Mouse (Mus musculus) layer of hippocampus, adult 9-10 months (tissue): ENCODE measurements around the gene Sbf1.

Source experiments
- DNase-seq: peaks from one replicate; pipeline ENCODE4 v3.0.0; 2022; ENCODE audit warnings: low spot score

The Sbf1 gene

DNA sequence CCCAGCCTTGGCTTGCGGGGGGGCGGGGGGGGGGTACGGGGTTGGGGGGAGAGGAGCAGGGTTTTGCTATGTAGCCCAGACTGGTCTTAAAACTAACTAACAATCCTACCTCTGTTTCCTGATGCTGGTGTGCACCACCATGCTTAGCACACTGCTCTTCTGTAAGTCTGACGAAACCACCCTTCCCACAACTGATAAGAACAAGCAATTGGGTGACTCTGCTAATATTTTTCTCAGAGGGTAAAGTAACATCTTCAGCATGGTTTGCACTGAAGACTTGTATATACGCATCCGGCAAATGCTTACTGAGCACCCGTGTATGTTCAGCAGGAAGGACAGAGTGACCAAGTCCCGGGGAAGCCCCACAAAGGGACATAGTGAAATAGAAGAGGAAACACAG, 6.2 kb upstream of the Sbf1 start:
- DNase-seq: no peak

DNA sequence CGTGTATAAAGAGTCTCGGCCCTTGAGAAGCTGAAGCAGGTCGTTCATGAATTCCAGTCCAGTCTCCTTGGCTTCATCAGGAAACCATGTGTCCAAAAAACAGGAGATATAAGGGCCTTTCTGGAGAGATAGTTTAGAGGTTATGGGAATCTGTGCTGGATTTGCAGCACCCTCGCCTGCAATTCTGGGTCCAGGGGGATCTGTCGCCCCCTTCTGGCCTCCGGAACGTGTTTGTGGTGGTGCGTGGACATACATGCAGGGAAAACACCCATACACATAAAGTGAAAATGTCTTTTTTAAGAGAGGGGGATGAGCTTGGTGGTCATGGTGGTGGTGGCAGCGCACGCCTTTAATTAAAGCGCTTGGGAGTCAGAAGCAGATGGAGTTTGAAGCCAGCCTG, 1.0 kb upstream of the Sbf1 start:
- DNase-seq: no peak

DNA sequence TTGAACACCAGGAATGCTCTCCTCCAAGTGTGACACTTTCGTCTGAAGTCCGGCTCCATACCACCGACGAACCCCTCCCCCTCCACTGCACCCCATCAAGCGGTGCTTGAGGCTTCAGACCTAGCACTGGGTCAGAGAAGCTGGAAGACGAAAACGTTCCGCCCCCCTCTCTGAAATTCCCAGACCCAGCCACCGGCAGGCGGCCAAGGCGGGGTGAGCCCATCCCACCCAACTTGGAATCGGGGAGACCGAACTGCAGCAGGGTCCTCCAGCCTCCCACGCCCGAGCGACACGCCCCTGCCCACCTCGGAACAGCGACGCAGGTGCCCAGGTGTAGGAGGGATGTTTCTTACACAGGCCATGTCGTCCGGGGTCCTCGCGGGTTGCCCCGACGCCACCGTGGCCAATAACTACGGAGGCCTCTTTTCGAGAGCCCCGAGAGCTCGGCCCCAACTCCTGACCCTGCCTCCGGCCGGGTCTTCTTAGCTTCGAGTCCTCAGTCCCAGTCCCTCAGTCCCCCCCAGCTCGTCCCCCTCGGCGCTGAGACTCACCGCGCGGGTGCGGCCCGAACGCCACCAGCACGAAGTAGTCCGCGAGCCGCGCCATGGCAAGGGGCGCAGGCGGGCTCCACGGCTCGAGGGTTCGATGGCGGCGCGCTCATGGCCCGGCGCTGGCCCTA, 461 bp downstream of the Sbf1 start:
- no peak for DNase-seq

DNA sequence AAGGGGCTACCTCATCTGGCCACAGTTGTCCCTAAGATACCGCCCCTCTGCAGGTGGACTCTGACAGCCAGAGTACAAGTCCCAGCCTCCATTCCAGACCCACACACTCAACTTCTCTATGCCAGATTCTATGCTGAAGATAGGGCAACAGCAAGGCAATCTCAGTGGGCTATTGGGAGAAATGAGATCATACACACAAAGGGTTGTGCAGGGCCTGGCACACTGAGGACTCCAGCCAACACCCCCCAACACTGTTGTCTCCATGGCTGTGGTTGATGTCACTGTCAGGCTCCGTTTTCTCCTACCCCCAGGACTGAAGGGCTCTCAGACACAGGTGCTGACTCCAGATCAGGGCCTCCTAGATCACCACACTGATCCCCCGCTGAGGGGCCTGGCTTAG, 1.0 kb downstream of the Sbf1 start:
- DNase-seq: no peak

DNA sequence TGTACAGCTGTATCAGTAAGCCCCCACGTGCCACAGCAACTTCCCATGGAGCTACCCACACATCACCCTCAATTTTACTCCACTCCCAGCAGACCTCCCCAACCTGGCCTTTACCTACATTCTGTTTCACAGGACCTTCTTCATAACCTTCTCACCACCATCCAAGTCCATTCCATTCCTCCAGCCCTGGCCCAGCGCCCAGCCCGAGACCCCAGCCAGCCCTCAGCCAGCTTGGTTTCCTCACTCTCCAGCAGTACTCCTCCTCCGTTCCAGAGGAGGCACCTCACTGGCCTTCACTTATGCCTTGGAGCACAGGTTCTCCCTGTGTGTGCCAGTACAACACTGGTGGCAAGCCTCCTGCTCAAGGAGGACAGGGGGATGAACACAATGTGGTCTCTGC, 1.8 kb downstream of the Sbf1 start:
- no peak for DNase-seq

DNA sequence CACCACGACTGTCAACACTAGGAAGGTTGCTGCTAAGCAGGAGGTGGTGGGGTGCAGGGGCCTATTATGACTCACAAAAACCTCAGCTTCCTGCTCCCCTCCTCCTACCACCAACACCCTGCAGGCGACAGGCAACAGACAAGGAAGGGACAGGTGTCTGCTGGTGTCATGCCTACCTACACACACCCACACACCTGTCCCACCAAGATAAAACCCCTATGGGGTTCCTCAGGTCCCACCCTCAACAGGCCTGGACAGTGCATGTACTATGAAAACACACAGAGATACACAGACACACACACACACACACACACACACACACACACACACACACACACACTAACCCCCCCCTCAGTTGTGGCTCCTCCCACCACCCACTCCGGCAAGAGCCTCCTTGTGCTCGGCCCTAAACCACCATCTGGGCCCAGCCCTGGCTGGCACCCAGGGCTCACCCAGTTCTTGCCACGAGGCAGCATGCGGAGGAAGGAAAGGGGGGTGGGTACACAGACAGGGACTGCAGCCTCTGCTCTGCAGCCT, 5.1 kb downstream of the Sbf1 start:
- no peak for DNase-seq

DNA sequence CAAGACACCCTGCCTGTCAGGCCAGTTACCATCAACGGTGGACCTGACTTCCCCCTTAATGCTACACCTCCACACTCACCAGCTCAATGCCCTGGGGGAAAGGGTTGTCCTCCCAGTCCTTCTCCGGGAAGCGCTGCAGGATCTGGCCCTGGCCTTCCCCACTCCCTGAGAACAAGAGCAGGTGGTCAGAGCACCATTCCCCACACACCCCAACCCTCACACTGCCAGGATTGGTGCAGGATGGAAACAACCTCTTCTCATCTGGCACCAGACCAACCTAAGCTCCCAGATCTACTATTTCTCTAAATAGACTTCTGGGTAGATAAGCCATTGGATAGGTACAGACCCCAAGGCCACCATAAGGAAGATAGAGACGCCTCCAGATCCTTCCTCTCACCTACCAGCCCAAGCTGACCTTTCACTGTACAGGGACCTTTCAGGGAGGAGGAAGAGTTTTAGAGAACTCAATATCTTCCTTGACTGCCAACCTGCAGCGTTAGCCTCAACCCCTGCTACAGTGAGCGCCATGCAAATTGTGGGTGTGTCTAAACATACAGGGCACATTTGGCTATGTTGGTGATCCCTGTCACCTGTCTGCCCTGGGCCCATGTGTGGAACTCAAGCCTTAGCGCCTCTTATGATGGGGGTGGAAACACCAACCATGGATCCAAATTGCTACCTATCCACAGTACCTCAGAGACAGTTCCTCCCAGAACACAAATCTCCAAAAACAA, 6.5 kb downstream of the Sbf1 start:
- DNase-seq: no peak

DNA sequence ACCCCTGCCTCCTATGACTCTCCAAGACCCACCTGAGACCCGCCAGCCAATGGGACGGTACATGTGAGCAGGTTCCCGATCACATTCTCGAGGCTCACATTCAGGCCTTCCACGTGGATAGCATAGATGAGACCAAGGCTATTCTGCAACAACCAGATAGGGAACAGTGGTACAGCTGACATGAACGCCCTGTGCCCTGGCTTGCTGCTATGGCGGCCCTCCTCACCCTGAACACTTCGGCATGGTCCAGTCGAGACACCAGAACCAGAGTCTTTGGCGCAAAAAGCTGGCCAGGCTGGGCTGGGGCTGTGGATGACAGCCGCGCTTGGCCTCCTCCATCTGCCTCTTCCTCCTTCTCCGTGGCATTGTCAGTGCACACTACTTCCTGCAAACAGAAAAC, 7.7 kb downstream of the Sbf1 start:
- DNase-seq: no peak

DNA sequence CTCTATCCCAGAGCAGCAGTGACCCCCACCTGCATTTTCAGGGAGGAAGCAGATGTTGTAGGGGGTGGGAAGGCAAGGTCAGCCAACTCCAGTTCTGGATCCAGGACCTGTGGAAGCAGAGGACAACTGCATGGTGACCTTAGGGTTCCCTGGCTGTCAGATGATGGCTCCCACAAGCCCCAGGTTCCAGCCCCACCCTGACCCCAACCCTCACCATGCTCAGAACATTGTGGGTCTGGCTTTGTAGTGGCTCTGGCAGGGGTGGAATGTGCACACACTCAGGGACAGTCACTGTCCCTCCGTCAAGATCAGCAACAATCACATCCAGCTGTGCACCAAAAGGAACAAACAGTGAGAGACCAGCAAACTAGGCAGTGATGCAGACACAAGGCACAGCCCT, 9.1 kb downstream of the Sbf1 start:
- DNase-seq: no peak

DNA sequence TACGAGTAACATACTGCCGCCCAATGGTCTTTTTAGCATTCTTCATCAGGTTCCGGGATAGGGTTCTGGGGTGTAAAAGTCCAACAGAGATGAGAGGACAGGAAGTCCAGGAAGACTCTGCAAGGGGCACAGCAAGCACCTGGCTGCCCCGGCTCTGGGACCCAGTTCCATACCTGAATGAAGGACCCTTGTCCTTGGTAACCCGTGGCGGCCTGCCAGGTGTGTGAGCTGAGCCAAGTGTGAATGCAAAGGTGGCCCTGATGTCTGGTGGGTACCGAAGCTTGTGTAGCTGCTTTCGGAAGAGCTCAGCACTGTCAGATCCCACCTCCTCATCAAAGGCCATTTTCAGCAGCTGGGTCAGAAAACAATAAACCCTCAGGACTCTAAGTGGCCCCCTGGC, 14.5 kb downstream of the Sbf1 start:
- DNase-seq: no peak

DNA sequence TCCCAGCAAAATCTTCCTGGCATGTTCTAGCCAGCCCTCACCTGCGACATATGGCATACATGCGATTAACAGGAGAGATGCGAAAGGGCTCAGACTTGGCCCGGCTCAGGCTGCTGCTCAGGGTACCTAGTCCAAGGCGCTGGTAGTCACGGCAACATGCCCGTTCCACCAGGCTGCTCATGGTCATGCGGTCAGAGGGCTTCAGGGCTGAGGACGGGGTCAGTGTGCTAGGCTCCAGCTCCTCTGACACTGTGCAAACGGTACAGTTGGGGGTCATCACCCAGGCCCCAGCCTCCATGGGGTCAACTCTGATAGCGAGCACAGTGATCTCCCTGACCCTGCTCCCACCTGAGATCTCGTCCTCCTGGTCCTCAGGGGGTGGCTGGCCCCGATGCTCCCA, 14.9 kb downstream of the Sbf1 start:
- no peak for DNase-seq

DNA sequence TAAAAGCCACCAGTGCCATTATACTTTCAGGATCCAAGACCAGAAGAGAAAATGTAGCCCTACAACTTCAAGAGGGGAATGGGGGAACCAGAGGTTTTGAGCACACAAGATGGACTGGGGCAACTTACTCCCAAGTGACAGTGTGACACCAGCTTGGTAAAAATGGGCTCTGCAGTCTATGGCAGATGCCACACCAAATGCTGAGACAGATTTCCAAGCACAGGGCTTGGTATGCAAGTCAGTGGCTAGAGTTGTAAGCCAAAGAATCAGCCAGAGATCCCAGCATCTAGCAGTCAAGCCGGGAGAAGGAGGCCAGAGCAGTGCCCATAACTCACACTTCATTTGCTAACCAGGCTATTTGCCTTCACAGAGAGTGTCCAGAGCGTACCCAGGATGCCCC, 17.4 kb downstream of the Sbf1 start:
- no peak for DNase-seq

DNA sequence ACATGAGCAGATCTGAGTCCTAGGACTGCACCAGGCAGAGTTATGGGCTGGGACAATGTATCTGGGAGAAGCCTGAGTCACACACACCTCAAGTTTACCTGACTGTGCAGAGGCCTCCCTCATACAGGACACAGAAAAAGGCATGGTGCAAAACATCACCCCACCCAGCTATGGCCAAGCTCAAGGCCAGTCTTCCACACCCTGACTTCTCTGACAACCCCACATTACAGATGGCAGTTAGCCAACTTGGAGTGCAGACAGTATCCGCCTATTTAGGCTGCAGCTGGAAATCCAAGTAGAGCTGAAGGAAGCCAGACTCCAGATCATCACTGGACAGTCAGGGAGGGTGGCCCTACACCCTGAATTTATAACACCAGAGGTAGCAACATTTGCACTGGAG, 18.6 kb downstream of the Sbf1 start:
- no peak for DNase-seq

DNA sequence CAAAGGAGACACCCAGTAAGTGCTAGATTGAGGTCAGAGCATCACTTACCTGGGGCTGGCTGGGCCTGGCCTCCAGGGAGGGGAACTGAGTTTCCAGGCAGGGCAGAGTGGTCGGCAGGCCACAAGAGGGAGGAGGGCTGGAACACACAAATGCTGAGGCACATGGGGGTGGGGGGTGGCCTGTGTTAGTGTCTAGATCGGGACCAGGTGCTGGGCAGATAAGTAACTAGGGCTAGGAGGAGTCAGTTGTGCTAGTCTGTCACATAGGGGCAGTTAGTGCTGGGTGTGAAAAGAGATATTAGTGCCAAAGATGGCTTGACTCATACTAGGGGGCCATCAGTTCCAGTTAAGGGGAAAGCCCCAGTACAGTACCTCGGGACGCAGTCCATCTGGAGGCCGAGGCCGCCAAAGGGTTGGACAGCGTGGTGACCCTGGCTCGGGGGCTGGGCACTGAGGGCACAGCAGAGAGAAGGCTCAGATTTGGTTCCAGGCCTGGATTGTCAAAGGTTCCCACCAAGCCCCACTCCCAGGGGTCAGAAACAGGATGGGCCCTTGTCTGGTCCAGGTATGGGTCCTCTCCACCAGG, 19.4 kb downstream of the Sbf1 start:
- no peak for DNase-seq

DNA sequence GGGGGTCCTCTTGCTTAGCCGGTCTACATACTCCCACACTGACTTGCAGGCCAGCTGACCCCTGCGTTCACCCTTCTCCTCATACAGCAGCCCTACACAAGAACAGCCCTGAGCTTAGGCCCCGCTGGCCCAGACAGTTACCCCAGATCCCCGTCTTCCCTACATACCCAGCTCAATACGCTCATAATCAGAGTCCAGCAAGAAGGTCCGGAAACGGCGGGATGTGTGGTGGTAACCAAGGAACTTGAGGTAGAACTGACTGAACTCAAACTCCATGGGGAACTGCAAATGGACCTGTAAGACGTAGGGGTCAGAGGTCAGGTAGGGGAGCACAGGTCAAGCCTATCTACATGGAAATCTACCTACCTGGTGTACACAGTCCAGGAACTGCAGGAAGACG, 21.3 kb downstream of the Sbf1 start:
- DNase-seq: no peak

DNA sequence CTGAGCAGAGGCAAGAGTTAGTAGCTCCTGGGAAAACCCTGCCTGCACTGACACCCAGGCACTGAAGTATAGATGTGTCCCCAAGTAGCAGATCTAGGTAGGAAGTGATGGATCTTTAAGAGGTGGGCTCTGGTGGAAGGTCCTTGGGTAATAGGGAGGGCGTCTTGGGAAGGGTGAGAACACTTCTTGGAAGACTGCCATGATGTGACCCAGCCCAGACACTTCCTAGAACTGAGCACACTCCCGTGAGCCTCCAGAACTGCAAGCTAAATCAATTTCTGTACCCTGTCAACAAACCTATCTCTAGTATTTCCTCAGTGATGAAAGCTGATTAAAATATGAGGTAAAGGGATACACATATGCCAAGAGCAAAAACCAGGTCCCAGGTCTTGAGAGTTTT, 22.3 kb downstream of the Sbf1 start:
- DNase-seq: no peak

DNA sequence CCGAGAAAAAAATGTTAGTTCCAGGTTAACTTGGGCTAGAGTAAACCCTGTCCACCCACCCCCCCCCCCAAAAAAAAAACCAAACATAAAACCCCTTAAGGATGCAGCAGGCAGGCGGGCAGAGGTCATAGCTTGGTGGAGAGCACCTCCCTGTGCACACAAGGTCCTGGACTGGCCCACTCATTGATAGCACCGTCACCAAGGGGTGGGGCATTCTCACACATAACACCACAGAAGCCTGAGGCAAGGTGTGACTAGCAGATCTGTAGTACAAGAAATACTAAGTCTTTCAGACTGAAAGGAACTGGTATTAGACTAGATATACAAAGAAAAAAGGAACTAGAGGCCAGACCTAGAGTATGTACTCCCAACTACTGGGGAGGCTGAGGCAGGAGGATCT, 23.6 kb downstream of the Sbf1 start:
- no peak for DNase-seq

DNA sequence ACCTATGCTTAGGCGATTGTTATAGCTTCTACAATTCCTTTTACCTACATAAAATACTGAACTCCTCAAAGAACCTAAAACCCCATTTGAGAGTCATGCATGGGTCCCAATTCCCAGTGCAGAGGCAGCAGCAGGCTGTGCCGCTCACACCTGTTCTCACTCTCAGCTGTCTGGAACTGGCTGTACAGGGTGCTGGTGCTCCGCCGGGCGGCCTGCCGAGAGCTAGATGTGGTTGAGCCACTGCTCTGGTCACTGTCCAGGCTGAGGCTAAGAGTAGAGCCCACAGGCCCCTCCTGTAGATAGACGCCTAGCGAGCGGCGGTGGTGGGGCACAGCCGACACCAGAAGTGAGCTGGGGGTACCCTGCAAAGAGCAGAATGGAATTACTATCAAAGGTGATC, 25.7 kb downstream of the Sbf1 start:
- DNase-seq: no peak

DNA sequence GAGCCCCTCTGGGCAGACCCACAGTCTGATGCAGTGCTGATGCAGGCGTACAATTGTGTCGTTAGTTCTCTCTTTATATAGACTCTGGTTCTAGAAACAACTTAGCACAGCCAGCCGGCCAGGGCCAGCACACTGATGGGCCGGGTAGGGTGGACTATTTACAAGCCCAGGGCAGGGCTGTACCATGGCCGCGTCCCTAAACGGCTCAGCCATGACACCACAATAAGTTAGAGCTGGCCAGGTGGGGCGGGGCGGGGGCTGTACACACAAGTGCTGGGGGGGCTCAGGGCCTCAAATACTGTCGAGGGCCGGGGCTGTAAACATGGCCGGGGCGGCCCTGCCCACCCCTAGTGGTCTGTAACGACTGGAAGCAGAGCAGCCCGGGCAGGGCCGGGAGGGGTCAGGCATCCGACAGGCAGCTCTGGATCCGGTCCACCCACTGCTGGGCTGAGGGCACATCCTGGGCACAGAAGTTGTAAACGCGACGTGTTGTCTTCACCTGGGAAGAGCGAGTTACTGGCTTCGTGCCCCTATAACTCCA, 26.8 kb downstream of the Sbf1 start:
- no peak for DNase-seq

DNA sequence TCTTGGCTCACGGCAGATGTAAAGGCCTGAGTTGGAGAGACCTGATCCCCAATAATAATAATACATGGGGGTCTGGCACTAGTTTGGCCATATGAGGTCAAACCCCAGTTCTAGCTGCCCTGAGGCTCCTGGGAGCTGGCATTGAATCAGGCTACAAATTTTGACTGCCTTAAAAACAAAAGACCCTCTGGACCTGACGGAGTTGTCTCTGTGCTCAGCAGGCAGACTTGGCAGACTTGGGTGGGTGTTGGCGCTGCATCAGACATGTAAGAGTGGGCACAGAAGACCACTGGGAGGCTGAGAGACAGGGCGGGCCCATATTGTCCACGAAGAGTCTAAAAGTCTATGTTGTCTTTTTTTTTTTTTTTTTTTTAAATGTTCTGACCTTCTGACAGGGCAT, 28.5 kb downstream of the Sbf1 start:
- no peak for DNase-seq

DNA sequence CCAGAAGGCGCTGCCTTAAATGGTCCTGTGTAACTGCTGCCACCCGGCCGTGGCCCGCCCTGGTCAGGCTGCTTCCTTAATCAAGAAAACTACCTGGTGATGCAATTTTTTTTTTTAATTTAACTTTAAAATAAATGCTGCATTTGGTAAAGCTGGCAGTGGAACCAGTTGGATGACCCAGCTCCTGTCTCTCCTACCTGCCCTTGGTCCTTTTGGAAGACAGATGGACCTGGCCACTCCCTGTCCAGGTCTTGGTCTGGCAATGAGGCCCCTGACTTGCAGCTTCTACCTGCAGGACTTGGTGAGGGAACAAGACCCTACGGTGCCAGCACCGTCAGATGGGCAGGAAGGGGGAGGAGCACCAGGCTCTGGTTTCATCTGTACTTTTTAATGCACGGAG, 29.0 kb downstream of the Sbf1 start:
- no peak for DNase-seq

DNA sequence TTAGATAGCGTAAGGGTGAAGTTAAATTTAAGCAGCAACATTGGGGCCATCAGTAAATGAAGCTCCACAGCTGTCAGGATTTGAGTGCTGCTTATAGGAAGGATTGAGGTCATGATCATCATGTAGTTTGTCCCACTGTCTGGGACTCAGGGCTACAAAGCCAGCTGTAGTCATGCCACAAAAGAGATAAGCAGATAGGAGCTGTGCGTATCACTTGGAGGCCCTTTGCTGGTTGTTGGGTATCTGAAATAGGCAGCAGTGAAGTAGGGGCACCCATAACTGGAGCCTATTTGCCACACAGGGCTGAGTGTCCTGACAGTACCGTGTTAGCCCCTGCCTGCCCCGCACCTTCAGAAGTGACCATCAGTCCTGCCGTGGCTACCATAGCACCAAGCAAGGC, 29.6 kb downstream of the Sbf1 start:
- DNase-seq: no peak

DNA sequence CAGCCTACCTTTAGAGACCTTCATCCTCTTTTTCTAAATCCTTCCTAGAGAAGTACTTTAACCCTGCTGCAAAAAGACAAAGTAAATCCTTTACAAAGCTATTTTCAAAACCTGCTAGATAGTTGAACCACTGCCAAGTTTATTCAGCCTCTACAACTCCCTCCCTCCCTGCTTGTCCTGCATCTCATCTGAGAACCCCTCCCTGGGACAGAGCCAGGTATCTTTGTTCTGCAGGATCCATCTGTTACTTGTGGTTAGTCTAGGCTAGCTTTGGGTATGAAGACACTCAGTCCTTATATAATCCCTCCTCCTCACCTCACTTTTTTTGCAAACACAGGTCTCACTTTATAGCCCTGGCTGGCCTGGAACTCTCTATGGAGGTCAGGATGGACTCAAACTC, 30.1 kb downstream of the Sbf1 start:
- no peak for DNase-seq
